Mouse (Mus musculus): ENCODE data around the gene Smad1.

The Smad1 gene

DNA sequence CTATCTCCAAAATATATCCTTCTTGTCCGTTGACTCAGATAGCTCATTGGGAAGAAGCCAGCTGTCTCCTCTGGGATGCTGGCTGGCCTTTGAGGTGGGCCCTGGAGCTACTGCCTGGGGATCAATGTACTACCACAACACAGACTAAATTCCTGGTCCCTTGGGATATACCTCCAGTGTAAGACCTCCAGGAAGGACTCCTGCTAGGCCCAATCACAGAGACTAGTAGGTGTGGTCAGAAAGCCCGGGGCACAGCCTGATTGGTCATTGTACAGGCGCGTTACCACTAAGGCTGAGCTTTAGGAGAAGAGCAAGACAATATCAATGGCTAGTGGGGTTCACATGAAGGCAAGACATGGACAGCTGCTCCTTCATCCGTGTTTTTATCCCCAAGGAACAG lies 93.4 kb downstream of the Smad1 start:
- no peak for DNase-seq (ENCODE audit: low read depth in 1 of 2, low spot score in 2 of 2)

DNA sequence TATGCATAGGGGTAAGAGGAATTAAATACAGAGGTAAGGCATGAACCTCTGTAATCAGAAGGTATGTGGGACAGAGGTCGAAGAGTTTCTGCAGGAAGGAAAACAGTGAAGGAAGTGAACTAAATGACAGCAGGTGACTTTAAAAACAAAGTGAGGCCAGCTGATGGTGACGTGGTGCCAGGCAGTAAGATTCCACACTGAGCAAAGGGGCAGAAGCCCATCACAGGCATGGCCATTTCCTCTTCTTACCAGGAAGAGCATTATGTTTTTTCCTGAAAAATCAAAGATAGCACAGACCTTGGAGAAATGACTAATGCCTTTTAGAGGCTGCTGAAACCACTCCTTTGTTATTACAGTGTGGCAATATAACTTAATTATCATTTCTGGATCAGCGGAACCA lies 97.8 kb downstream of the Smad1 start:
- no peak for DNase-seq (ENCODE audit: low read depth in 1 of 2, low spot score in 2 of 2)

DNA sequence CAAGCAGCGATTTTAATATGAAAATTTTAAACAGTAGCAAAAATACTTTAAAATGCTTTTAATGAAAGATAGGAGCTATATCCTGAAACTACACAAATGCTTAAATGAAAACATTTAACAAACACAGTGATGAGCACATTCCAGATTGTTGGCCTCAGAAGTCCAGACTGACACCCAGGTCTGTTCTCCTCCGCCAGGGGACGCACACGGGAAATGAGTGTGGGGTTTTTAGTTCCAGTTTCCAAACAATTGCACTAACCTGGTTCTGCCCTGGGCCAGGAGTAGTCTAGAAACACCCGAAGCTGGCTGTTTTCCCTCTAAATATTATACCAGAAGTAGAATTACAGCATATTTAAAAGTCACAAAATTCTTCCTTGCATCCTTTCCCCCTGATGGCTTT lies 99.6 kb downstream of the Smad1 start:
- DNase-seq (ENCODE audit: low read depth in 1 of 2, low spot score in 2 of 2): no peak

DNA sequence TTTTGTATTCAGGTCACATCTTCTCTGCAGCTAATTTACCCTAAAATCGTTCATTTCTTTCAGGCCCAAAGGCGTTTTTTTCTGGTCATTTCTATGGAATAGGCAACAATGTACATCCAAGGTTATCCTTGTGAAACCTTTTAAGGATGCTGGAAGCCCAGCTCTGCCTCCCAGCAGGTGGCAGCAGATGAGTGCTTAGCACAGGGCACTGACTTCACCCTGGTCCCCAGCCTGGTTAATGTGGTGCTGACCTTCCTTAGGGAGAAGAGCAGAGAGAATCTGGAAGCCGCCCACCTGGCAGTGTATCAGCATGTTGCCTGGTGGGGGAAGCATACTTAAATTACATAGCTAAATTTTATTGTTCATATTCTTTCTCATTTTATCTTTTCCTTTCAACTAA lies 101.6 kb downstream of the Smad1 start:
- no peak for DNase-seq (ENCODE audit: low read depth in 1 of 2, low spot score in 2 of 2)

DNA sequence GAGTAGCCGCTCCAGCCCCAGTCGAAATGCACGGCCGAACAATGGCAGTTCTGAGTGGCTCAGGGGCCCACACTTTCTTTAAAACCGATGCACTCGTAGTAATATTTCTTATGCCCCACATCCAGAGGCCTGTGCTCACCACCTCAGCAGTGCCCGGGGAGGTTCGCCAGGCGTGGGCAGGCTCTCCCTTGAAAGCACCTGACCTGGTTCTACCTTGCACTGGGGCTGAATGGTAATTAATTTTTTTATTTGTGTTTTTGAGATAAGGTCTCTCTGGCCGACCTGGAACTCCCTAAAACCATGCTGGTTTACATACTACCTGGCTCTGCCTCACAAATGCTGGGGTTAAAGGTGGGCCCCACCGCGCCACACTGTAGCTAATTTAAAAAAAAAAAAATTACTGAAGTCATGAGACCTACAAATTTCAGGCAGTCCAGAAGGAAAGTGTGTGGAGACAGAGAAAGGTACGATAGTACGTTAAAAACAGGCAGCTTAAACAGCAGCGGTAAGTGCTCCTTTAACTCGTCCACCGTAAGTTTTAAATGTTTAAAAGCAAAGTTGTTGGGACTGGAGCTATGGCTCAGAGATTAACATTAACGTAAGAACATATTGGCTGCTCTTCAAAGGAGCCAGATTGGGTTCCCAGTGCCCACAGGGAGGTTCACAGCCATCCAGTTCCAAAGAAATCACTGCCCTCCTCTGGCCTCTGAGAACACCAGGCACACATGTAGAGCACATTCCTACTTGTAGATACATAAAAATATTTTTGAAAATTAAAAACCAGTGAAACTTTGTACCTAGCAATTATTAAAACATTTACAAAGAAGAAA lies 103.8 kb downstream of the Smad1 start:
- DNase-seq (ENCODE audit: low read depth in 1 of 2, low spot score in 2 of 2): no peak

DNA sequence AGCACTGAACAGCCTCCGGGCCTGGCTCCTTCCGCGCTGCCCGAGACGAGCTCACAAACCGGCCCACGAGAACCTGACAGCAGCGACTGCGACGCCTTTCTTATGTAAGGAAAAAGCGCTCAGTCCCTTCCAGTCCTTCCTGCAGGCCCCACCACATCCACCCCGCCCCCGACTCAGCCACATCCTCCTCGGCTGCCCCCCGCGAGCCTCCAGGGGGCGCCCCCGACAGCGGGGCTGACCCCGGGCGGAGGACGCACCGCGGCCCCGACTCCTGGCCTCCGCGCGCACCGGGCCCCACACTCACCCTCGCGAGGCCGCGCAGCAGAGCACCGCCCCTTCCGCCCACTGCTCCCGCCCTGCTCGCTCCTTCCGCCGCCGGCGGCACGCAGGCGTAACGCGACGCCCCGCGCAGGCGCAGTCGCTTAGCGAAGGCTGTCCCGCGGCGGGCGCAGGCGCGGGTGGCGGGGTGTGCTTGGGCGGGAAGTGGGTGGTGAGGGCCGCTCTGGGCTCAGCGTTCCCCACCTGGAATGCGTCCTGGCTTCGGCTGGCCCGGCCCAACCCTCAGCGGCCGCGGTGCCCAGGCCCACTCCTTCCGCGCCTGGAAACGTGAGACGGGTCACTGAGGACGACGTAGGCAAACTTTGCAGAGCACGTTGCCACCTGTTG lies 104.6 kb downstream of the Smad1 start, which contains the start of gene Mmaa:
Gene Mmaa (minus strand): TSS at position 328 of the 666 bp plus-strand sequence.
- DNase-seq (ENCODE audit: low read depth in 1 of 2, low spot score in 2 of 2): peak; percentile 91 to 94

DNA sequence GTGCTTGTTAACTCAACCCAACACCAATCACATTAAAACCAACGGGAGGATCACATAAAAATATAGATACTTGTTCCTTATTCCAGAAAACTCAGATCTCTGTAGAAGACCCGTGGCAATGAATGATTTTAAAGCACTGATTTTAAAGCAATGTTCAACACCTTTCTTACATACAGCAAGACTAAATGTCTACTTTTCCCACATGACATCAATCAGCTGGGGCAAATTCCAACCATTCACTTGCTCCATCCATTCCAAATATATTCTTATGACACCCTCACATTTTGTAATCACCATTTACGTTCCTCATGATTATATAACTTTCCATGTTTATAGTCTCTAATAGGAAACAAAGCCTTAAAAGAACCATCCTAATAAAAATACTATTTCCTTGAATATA lies 105.5 kb downstream of the Smad1 start:
- DNase-seq (ENCODE audit: low read depth in 1 of 2, low spot score in 2 of 2): no peak

DNA sequence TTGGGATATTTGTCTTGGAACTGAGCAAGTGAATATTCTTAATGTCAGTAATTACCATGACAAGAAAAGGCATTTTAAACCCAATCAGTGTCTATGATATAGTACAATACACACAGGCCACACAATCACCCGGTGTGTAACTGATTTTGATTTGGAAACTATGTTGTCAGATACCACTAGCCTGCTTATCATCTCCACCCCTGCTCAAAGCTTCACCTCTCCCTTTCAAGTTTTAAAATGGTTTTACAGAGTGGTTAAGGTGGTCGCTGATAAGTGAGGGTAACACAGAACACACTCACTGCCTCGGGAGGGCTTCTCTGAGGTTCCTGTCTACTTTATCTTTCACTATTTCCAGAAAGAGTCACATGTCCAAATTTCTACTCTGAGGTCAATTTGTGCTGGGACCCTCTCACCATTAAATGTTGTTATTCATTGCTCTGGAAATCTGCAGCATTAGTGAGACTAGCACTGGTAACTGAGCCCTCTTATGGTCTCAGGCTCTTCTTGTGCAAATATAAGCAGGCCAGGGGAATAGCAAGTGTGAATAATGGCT lies 106.5 kb downstream of the Smad1 start:
- DNase-seq (ENCODE audit: low read depth in 1 of 2, low spot score in 2 of 2): no peak

DNA sequence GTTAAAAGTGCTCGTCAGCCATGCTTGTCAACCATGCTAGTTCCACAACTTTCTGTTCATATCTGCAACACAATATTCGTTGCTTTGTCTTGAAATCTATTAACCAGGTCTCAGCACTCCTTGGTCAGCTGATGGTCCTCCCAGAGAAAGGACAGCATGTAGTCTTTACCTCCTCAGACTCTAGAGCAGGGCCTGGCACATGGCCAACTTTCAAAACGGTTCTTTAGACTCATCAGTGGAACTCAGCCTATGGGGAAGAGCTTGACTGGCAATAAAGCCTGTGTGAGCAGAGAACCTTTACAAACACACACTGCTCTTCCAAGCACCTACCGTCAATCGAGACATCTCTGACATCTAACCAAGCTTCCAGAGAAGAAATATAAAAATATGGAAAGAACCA lies 109.7 kb downstream of the Smad1 start:
- no peak for DNase-seq (ENCODE audit: low read depth in 1 of 2, low spot score in 2 of 2)

DNA sequence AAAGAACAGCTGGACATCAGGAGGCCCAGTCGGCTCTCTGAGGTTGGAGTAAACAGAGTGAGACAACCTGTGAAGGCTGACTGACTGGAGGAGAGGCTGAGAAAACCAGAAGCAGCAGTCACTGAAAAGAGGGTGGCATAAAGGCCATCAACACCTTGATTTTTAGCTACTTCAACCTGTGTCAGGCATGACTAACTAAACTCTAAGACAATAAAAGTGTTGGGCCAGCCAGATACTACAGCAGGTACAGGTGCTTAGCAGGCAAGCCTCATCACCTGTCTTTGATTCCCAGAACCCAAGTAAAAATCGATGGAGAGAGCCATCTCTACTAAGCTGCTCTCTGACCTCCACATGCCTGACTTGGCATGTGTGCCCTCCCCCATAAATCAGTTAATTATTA lies 110.6 kb downstream of the Smad1 start:
- DNase-seq (ENCODE audit: low read depth in 1 of 2, low spot score in 2 of 2): no peak

All from monocyte, adult 2 months (primary cell).